Mouse (Mus musculus) gastrocnemius, adult 2 months (tissue): ENCODE data around the gene Hist1h2ak. TPM values are rescaled to one million over a fixed set of nuclear protein-coding genes. Genes with fewer than 3 reads are reported as not detected.
"Not testable (repeated sequence)": the region's sequence is repeated elsewhere in the genome, so short reads cannot be mapped to it uniquely, and the experiment has no call there.

Experiments used
- DNase-seq: peaks from one replicate; pipeline ENCODE4 v3.0.0; 2022
- H3K27ac ChIP-seq: fragments of 200-600 bp; 2 replicates; pipeline ENCODE4 v1.8.1; 2022; ENCODE audit warnings: mild to moderate bottlenecking
- H3K4me3 ChIP-seq: fragments of 200-600 bp; 2 replicates; pipeline ENCODE4 v1.8.1; 2022; ENCODE audit warnings: mild to moderate bottlenecking, moderate library complexity
- CTCF ChIP-seq: fragments of 200-600 bp; IDR thresholded peaks from 2 replicates; pipeline ENCODE4 v1.8.1; 2022; ENCODE audit warnings: antibody characterized with exemption, mild to moderate bottlenecking, moderate library complexity
- intact Hi-C: fragments of 180-260 bp; cut with DNase I; formaldehyde crosslinking; loops from one replicate; pipeline ENCODE4 v1.15.1; 2025
- long read RNA-seq, 2 experiments: library from polyadenylated mRNA; stranded (forward); transcript quantifications; one replicate each; pipeline ENCODE4 v2.0.0; 2021
- total RNA-seq, 2 experiments: library from RNA; stranded (reverse); gene quantifications; 2 replicates each; pipeline ENCODE4 v1.2.3; 2021

Hist1h2ak gene
- total RNA-seq: under 1 TPM in 1 of 2 experiments, not detected in 1; 0.98 TPM
- long read RNA-seq, experiment 1: 0 reads
- long read RNA-seq, experiment 2: 0 reads

DNA sequence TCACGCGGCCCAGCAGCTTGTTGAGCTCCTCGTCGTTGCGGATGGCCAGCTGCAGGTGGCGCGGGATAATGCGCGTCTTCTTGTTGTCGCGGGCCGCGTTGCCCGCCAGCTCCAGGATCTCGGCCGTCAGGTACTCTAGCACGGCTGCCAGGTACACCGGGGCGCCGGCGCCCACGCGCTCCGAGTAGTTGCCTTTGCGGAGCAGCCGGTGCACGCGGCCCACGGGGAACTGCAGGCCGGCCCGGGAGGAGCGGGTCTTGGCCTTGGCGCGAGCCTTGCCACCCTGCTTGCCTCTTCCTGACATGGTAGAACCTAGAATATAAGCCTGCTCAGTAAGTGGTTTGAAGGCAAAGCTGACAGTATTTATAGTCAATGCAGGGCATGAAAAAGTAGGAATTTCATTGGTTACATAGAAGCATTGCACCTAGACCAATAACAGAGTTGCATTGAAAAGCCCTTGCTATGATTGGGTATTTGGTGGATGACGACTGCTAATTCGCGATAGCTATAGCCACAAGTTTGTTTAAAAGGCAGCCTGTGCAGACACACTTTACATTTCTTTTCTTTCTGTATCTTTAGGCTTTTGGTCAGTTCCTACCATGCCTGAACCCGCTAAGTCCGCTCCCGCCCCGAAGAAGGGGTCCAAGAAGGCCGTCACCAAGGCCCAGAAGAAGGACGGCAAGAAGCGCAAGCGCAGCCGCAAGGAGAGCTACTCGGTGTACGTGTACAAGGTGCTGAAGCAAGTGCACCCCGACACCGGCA, at the start of gene Hist1h2ak, which contains the start of gene Hist1h2bn:
TSS of gene Hist1h2ak (minus strand) at position 304 of the 762 bp plus-strand sequence.
TSS of gene Hist1h2bn (plus strand) at position 600 of the 762 bp plus-strand sequence.
- H3K27ac ChIP-seq: peak within 1 kb of the TSS; percentile 85
- intact Hi-C loops: loop anchor here (5.0 kb wide), 1 partner anchor 36 kb away; the partner anchor contains the start of genes Hist1h2ai, Hist1h2bl and Hist1h3h
- peak within 1 kb of the TSS; percentile 77 for H3K4me3 ChIP-seq
- DNase-seq: peak; percentile 31
- TF ChIP-seq CTCF: peak; percentile 16; the same call in 1 of the 2 replicates

GRCm38 (mm10) chr13:21803058-21803457, 49.4 kb upstream of the Hist1h2ak start:
- H3K4me3 ChIP-seq, intact Hi-C loops, H3K27ac ChIP-seq, DNase-seq: not testable (repeated sequence)

GRCm38 (mm10) chr13:21797163-21797562, 43.5 kb upstream of the Hist1h2ak start:
- DNase-seq, H3K4me3 ChIP-seq, H3K27ac ChIP-seq, intact Hi-C loops: not testable (repeated sequence)

DNA sequence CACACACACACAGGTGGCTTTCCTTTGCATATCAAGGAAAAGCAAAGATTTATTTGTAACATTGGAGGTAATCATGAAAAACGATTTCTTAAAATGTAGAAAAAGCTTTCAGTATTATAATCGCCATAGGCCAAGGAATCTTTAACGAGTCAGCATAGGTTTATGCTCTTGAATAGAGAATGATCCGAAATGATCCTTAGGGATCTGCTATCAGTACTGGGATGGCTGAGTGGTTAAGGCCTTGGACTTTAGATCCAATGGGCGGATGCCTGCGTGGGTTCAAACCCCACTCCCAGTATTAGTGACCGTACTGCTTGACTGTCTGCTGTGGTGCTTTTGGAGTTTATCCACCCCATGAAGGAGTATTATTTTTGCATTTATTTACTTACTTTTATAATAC, 42.0 kb upstream of the Hist1h2ak start:
- no peak for TF ChIP-seq CTCF
- H3K4me3 ChIP-seq: no peak overlapping the region
- no peak for DNase-seq
- intact Hi-C loops: no loop called here
- H3K27ac ChIP-seq: no peak overlapping the region

DNA sequence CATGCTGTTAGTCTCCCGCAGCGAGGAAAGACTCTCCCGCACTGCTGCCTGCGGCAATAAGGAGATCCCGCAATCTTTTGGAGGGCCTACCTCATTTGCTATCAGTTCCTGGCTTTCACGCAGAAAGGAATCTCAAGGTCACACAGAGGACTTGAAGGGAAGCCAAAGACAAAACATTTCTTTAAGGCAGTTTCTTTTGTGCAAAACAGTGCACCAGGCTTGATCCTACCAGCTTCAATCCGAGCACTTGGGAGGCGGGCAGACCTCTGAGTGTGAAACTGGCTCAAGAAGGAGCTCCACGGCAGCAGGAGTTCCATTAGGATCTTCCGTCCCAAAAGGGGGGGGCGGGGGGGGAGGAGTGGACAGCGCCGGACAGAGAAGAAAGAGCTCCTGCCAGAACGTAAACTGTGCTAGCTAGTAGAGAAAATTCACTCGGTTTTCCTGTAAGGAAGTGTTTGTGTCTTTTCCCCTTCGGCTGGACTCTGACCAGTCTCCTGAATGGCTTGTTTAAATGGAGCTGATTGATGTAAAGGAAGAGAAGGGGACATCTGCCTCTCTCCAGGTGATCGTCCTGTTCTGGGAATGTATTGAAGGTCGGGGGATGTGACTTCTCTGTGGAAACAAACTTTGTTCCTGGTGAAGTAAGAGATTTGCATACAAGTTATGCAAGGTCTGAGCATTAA, 37.1 kb upstream of the Hist1h2ak start:
- no peak for DNase-seq
- Histone ChIP-seq H3K4me3 (peak overlapping the region; percentile 7), H3K27ac (no peak overlapping the region)
- intact Hi-C loops: no loop called here
- TF ChIP-seq CTCF: no peak

DNA sequence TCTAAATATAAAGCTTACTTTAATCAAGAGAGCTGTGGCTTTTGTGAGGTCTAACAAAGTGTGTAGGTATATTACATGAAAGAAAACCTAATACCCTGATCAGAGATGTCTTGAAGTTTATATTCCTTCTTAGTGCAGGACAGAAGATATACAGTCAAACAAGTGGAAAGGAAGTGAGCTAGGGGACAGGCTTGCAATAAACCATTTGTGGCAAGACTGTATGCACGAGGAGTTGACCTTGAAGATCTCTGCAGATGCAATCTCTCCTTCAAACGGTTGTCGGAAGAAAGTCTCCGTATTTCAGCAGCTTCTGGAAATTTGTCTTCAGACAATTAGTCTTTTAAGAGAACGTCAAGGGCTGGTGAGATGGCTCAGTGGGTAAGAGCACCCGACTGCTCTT, 36.3 kb upstream of the Hist1h2ak start:
- DNase-seq: no peak
- intact Hi-C loops: loop anchor here (10.0 kb wide), 2 partner anchors 75 to 1645 kb away; partner anchors contain the start of genes Hist1h2ai, Hist1h2bl and Hist1h3h

GRCm38 (mm10) chr13:21787760-21788593, 34.4 kb upstream of the Hist1h2ak start:
- TF ChIP-seq CTCF: no peak
- intact Hi-C loops: loop anchor here (10.0 kb wide), 2 partner anchors 73 to 1647 kb away; partner anchors contain the start of genes Hist1h2ai, Hist1h2bl and Hist1h3h
- no peak for DNase-seq
- Histone ChIP-seq H3K27ac (no peak overlapping the region), H3K4me3 (peak overlapping the region; percentile 73)

More for the DNA sequence above, 36.3 kb upstream of the Hist1h2ak start:
- Histone ChIP-seq H3K27ac (no peak overlapping the region), H3K4me3 (no peak overlapping the region)
- TF ChIP-seq CTCF: no peak

DNA sequence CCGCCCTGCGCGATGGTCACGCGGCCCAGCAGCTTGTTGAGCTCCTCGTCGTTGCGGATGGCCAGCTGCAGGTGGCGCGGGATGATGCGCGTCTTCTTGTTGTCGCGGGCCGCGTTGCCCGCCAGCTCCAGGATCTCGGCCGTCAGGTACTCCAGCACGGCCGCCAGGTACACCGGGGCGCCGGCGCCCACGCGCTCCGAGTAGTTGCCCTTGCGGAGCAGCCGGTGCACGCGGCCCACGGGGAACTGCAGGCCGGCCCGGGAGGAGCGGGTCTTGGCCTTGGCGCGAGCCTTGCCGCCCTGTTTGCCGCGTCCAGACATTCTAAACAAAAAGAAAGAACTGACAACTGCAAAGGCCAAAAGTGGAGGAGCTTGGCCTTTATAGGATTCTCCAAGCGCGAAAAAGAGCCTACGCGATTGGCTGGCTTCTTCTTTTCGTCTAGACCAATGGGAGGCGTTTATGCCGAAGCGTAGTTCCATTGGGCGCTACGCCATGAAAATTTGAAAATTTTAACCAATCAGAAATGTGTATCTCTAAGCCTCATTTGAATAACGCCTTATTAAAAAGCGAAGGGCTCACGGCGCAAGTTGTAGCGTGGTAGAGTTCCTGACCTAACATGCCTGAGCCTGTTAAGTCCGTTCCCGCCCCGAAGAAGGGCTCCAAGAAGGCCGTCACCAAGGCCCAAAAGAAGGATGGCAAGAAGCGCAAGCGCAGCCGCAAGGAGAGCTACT, 33.4 kb upstream of the Hist1h2ak start, which contains the start of the genes Hist1h2an and Hist1h2bp:
TSS of gene Hist1h2an (minus strand) at position 320 of the 731 bp plus-strand sequence.
TSS of gene Hist1h2bp (plus strand) at position 563 of the 731 bp plus-strand sequence.
- intact Hi-C loops: loop anchor here (10.0 kb wide), 2 partner anchors 72 to 1648 kb away; partner anchors contain the start of genes Hist1h2ai, Hist1h2bl and Hist1h3h
- H3K27ac ChIP-seq: peak within 1 kb of the TSS; percentile 77
- peak; percentile 84 for DNase-seq
- peak within 1 kb of the TSS; percentile 73 for H3K4me3 ChIP-seq

GRCm38 (mm10) chr13:21786189-21786898, 32.7 kb upstream of the Hist1h2ak start:
- H3K27ac ChIP-seq: peak overlapping the region; percentile 51; the same call in 1 of the 2 replicates
- H3K4me3 ChIP-seq: peak overlapping the region; percentile 73

DNA sequence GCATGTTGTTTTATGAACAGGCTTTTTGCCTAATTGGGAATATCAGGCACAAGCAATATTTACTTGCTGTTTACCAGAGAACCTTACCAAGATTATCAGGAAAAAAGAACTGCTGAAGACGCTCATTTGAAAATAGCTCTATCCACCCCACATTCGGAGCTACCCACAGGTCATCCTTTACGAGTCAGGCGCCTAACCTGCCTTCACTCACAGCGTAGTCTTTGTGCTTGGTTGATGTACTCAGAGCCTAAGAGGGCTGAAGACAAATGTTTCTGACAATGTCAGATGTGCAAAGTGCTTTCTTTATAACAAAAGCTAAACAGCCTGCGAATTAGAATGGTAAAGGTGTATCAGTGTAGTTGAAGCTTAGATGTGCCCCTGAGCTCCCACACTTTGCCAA, 30.7 kb upstream of the Hist1h2ak start:
- DNase-seq: no peak
- TF ChIP-seq CTCF: no peak
- Histone ChIP-seq H3K4me3 (peak overlapping the region; percentile 76), H3K27ac (no peak overlapping the region)
- intact Hi-C loops: loop anchor here (10.0 kb wide), 2 partner anchors 70 to 1650 kb away; partner anchors contain the start of genes Hist1h2ai, Hist1h2bl and Hist1h3h

More at GRCm38 (mm10) chr13:21786189-21786898, 32.7 kb upstream of the Hist1h2ak start:
- DNase-seq: no peak
- TF ChIP-seq CTCF: no peak
- intact Hi-C loops: loop anchor here (10.0 kb wide), 2 partner anchors 72 to 1648 kb away; partner anchors contain the start of genes Hist1h2ai, Hist1h2bl and Hist1h3h
